Mouse (Mus musculus) Patski (cell line): ENCODE data around the gene Fam83c. TPM values are rescaled to one million over a fixed set of nuclear protein-coding genes. Genes with fewer than 3 reads are reported as not detected.

Experiments
- ATAC-seq: fragments of 100-300 bp; one replicate; pipeline ENCODE4 v1.8.0; 2021
- CTCF ChIA-PET: fragments of 350-600 bp; sonication (Branson Sonifier 250); formaldehyde crosslinking; loops from one replicate; lab custom pipeline; 2022; ENCODE audit warnings: inconsistent platforms; lab: Charles Lee
- POLR2A ChIA-PET: fragments of 350-600 bp; sonication (Branson Sonifier 250); formaldehyde crosslinking; loops from one replicate; lab custom pipeline; 2022; ENCODE audit warnings: antibody characterized with exemption, inconsistent platforms; lab: Charles Lee
- DNase-seq: peaks from one replicate; pipeline ENCODE4 v3.0.0-alpha.2; 2011; ENCODE audit warnings: low read depth, low spot score
- H3K27me3 ChIP-seq: fragments of 371-371 bp; one replicate; pipeline ENCODE4 v1.5.1; 2021
- CTCF ChIP-seq: fragments of 100-300 bp; IDR thresholded peaks from one replicate; pipeline ENCODE4 v1.5.1; 2021
- in situ Hi-C: fragments of 300-500 bp; cut with MboI; formaldehyde crosslinking; loops from 3 replicates; pipeline ENCODE4 v1.11.1; 2018; ENCODE audit warnings: low pct_unique_long_range_greater_than_20kb, mixed read lengths
- polyA plus RNA-seq: library from polyadenylated mRNA; unstranded; gene quantifications from one replicate; pipeline ENCODE4 v1.2.3, GENCODE M21; 2021

Gene Fam83c
- 0.10 TPM for polyA plus RNA-seq

- no peak for TF ChIP-seq CTCF
- ATAC-seq, result no peak
- DNase-seq, result no peak
- in situ Hi-C loops, result loop anchor here (25.0 kb wide), 1 partner anchor 303 kb away; the partner anchor contains the start of genes Gm28036, Nfs1 and Romo1
- ChIA-PET POLR2A (no interaction called here), CTCF (no interaction called here)
- no peaks in the 10 kb centered on the region for H3K27me3 ChIP-seq
Observed at GRCm38 (mm10) chr2:155834732-155835131, at the start of gene Fam83c. TSS of gene Fam83c (minus strand) at chr2:155834854.

GRCm38 (mm10) chr2:155882087-155882486 is 47.4 kb upstream of the Fam83c start:
- no peak for DNase-seq
- no peak for TF ChIP-seq CTCF
- ChIA-PET POLR2A (no interaction called here), CTCF (no interaction called here)
- in situ Hi-C loops, result no loop called here
- no peaks in the 10 kb centered on the region for H3K27me3 ChIP-seq
- ATAC-seq, result no peak

GRCm38 (mm10) chr2:155878964-155879876 is 44.6 kb upstream of the Fam83c start:
- in situ Hi-C loops, result no loop called here
- DNase-seq (peak; percentile 64), ATAC-seq (peak; percentile 85)
- CTCF ChIA-PET, result interaction anchor here (1.4 kb wide), 1 partner anchor 74 kb away, joined by 3 read pairs; no protein-coding TSS in a partner anchor
- no peak for TF ChIP-seq CTCF
- H3K27me3 ChIP-seq, result no peaks in the 10 kb centered on the region
- POLR2A ChIA-PET, result no interaction called here

- in situ Hi-C loops, result no loop called here
- DNase-seq, result no peak
- POLR2A ChIA-PET, result no interaction called here
Observed at GRCm38 (mm10) chr2:155873636-155874035, 39.0 kb upstream of the Fam83c start.

GRCm38 (mm10) chr2:155872930-155873507 is 38.4 kb upstream of the Fam83c start:
- CTCF ChIA-PET, result no interaction called here
- TF ChIP-seq CTCF, result no peak
- in situ Hi-C loops, result no loop called here
- no peak for ATAC-seq
- POLR2A ChIA-PET, result no interaction called here
- H3K27me3 ChIP-seq, result no peaks in the 10 kb centered on the region
- no peak for DNase-seq

More at GRCm38 (mm10) chr2:155873636-155874035, 39.0 kb upstream of the Fam83c start:
- no peak for ATAC-seq
- H3K27me3 ChIP-seq, result no peaks in the 10 kb centered on the region
- no peak for TF ChIP-seq CTCF
- CTCF ChIA-PET, result no interaction called here

- in situ Hi-C loops, result no loop called here
- ATAC-seq, result no peak
- ChIA-PET POLR2A (no interaction called here), CTCF (no interaction called here)
- H3K27me3 ChIP-seq, result no peaks in the 10 kb centered on the region
- DNase-seq, result no peak
- TF ChIP-seq CTCF, result no peak
Observed at GRCm38 (mm10) chr2:155872486-155872885, 37.8 kb upstream of the Fam83c start.

GRCm38 (mm10) chr2:155869772-155870171 is 35.1 kb upstream of the Fam83c start:
- no peak for TF ChIP-seq CTCF
- no peak for DNase-seq
- POLR2A ChIA-PET, result no interaction called here
- CTCF ChIA-PET, result no interaction called here
- no peaks in the 10 kb centered on the region for H3K27me3 ChIP-seq
- ATAC-seq, result no peak
- in situ Hi-C loops, result no loop called here

- TF ChIP-seq CTCF, result no peak
- ATAC-seq (no peak), DNase-seq (no peak)
- in situ Hi-C loops, result no loop called here
- no peaks in the 10 kb centered on the region for H3K27me3 ChIP-seq
- ChIA-PET CTCF (no interaction called here), POLR2A (no interaction called here)
Observed at GRCm38 (mm10) chr2:155868320-155868719, 33.7 kb upstream of the Fam83c start.

- POLR2A ChIA-PET, result no interaction called here
- DNase-seq (no peak), ATAC-seq (no peak)
- CTCF ChIA-PET, result interaction anchor here (0.7 kb wide), 1 partner anchor 18 kb away, joined by 3 read pairs; no protein-coding TSS in a partner anchor
- no peak for TF ChIP-seq CTCF
- no peaks in the 10 kb centered on the region for H3K27me3 ChIP-seq
- in situ Hi-C loops, result no loop called here
Observed at GRCm38 (mm10) chr2:155863301-155863867, 28.7 kb upstream of the Fam83c start.

GRCm38 (mm10) chr2:155862573-155863300 is 28.1 kb upstream of the Fam83c start:
- H3K27me3 ChIP-seq, result no peaks in the 10 kb centered on the region
- ATAC-seq (no peak), DNase-seq (no peak)
- in situ Hi-C loops, result no loop called here
- no peak for TF ChIP-seq CTCF
- ChIA-PET POLR2A (no interaction called here), CTCF (interaction anchor here (0.7 kb wide), 1 partner anchor 19 kb away, joined by 3 read pairs; no protein-coding TSS in a partner anchor)
